Mouse (Mus musculus) c-Kit-positive CD71-positive TER-119-negative erythroid progenitor cells, embryonic 14.5 days (primary cell): ENCODE data around the gene Cypt3.

Source experiments
- DNase-seq: peaks from one replicate; pipeline ENCODE4 v3.0.0-alpha.2; 2013; ENCODE audit warnings: low read depth

Cypt3 gene

DNA sequence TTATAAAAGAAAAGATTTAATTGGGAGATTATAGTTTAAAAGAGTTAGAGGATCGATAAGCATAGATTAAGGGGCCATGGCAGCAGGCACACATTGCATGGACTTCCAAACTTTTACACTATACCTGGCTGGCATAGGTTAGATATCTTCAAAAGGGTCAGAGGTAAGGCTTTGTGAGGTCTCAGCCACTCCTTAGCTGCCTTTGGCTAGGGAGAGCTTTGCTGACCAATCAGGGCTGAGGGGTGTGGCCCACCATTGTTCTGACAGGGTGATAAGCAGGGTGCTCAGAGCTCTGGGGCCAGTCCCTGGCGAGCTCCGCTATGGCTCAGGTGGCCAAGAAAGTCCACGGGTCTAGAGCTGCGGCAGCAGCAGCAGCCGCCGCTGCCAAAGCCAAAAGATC, at the start of gene Cypt3:
Gene Cypt3, plus strand, starts transcription at position 301 of the 400 bp plus-strand sequence.
- no peak for DNase-seq

DNA sequence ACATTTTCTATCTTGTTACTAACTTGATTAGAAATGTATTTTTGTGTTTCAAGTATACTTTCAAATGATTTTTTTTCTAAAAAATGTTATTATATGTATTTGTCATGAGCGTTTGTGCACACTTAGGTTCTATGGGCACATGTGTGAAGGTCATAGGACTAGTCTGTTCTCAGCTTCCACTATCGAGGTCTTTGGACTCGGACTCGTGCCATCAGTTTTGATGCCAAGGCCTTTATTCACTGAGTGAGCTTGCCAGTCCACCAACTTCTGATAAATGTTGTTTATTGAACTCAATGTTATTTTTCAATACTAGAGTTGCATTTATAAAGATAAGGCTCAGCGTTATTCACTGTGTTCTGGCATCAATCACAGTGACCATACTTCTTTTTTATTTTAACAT, 42.9 kb upstream of the Cypt3 start:
- no peak for DNase-seq

DNA sequence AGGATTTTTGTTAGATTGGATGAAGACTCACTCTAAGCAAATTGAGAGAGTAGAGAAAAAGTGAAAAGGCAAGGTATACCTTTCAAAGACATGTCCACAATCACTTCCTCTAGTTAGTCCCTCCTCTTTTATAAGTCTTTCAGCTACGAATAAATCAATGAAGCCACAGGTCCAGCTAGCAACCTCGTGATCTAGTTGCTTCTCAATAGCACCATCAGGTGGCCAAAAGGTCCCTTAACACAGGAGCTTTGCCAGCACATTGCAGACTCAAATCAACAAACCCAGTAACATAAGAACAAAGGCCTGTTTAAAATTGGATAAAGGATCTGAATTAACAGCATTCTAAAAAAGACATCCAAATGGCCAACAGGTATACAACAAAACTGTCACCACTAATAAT, 30.0 kb upstream of the Cypt3 start:
- DNase-seq = no peak

DNA sequence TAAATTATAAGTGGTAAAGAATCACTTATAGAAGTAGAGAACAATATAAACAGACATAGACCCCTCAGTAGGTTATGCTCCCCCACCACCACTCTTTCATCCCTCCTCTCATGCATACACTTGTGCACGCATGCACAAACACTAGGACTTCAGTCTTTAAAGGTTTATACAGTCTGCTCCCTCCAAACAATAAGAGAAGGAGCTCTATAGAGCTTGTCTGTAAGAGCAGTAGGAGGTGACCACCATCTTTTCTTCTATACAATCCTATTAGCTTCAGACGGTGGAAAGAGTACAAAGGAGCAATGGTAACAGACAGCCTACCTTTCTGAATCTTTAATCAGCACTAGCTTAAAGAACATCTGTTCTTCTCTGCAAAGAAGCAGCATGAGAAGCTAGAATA, 1.8 kb upstream of the Cypt3 start:
- DNase-seq = no peak

DNA sequence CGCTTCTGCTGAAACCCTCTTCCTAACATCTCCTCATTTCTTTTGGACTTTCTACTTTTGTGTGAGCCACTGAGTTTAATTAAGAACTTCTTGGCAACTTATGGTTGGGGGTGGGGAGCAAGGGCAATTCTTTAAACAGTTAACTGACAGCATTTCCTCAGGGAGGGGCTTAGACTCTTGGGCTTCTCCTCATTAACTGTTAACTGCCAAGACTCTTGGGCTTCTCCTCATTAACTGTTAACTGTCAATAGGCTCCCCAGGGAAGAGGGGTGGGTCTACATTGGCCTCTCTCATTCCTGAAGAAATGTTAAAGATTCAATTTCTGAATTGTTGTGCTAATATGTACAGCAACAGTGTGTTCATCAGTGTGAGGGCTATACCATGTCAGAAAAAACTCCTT, 6.3 kb downstream of the Cypt3 start:
- DNase-seq = no peak

DNA sequence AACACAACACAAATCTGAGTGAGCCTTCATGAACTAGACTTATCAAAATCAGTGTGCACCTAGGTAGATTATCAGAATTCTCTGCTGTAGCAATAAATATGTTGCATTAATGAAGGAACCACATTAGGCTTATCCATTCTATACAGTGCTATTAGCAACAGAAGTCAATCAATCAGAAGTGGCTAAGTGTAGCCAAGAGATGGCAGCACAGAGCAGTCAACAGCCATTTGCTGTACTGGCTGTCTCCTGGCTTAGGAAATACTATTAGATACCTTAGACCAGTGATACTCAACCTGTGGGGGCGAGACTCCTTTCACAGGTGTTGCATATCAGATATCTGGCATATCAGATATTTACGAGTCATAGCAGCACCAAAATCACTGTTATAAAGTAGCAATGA, 41.2 kb downstream of the Cypt3 start:
- no peak for DNase-seq
